Mouse (Mus musculus) kidney, adult 9 months (tissue): ENCODE results near the gene Mrpl19.
A peak's percentile ranks its signal among the peaks of the same experiment; 100 is the strongest.

ENCODE experiments used
- DNase-seq: peaks from one replicate; pipeline ENCODE4 v3.0.0; 2022

The Mrpl19 gene

DNA sequence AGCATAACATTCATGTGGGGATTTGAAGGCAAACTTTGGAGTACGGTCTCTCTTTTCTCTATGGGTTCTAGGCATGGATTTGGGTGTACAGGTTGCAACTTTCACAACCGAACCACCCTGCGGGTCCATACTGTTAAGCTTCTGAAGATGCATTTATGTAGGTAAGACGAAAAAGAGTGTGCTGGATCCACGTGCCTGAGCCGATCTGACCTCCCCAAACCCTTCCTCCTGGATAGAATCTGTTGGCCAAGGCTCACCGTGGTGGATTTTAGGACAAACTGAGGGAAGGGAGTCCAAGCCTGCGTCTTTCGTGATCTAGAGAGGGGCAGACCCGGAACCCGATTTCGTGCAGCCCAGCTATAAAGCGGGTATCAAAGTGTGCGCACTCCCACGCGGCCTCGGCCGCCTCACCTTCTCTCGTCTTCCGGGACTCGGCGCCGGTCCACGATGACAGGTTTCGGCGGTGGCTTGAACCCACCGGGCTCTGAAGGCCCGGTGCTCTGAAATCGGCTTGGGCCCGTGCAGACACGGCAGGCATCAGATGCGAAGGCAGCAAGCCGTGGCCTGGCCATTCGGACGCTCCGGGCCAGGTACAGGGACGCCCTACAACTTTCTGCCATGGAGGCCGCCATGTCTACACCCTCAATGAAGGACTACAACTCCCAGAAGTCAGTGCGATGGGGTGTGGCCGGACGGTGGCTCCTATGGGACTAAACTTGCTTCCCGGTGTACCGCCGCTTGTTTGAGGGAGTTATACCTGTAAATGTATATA, at the start of gene Mrpl19:
TSS of gene Mrpl19 (minus strand) at position 663 of the 772 bp plus-strand sequence.
- peak; percentile 96 for DNase-seq

DNA sequence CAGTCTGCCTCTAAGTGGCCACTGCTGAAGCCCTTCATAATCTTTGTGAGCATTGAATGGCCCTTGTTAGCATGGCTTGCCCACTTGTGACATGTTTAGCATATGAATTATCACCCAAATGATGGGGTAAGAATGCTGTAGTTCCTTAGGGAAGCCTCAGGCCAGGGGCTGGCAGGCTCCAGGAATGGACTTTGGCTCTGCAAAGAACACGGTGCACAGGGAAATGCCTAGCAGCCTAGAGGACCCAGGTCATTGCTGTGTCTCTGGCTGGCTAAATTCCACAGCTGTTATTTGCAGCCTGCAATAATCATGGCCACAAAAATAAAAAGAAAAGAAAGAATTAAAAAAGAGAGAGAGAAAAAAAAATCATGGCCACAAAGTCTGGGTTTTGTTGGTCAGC, 46.6 kb upstream of the Mrpl19 start:
- DNase-seq, result peak; percentile 87

GRCm38 (mm10) chr6:81990049-81990810, 24.5 kb upstream of the Mrpl19 start:
- DNase-seq, result no peak

- no peak for DNase-seq
Measured at GRCm38 (mm10) chr6:81988341-81988740, 22.6 kb upstream of the Mrpl19 start.

DNA sequence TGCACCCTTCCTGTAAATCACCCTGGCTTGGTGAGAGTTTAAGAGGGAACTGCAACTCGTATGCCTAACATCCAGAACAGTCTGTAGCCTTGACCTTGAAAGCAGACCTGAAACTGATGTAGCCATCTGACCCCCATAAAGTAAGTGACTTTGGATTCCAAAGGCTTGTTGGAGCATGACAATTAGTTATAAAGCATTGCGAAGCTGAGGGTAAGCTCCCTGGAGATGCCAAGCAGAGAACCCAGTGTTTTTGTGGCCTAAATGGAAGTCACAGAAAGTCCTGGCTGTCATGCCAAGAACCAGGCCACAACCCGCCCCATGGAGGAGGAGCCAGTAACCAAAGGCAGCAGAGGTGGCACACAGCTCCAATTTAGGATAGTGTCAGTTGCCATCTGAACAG, 21.8 kb upstream of the Mrpl19 start:
- DNase-seq, result peak; percentile 90

- DNase-seq, result peak; percentile 92
Measured at GRCm38 (mm10) chr6:81987010-81987409, 21.3 kb upstream of the Mrpl19 start.

GRCm38 (mm10) chr6:81986599-81986998, 20.8 kb upstream of the Mrpl19 start:
- DNase-seq, result peak; percentile 89

- no peak for DNase-seq
Measured at GRCm38 (mm10) chr6:81986171-81986570, 20.4 kb upstream of the Mrpl19 start.

GRCm38 (mm10) chr6:81979286-81979685, 13.5 kb upstream of the Mrpl19 start:
- DNase-seq, result no peak

GRCm38 (mm10) chr6:81975971-81976621, 10.3 kb upstream of the Mrpl19 start:
- peak; percentile 84 for DNase-seq

DNA sequence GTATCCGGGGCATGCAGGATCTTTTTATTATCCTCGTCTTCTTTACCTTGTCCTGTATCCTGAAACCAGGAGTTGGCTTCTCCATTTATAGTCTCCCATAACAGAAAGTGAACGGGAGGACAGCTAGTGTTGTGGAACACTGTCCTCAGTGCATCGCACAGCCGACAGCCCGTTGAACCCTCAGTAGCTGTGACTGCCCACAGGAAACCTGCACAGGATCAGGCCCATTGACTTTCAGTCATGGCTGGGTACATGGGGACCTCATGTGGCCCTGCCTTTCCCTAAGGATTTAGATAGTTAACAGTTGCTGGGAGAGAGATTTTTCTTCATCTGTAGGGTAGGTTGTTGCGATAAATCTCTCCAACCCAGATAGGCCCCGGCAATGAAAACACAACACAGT, 6.8 kb upstream of the Mrpl19 start:
- DNase-seq, result no peak

DNA sequence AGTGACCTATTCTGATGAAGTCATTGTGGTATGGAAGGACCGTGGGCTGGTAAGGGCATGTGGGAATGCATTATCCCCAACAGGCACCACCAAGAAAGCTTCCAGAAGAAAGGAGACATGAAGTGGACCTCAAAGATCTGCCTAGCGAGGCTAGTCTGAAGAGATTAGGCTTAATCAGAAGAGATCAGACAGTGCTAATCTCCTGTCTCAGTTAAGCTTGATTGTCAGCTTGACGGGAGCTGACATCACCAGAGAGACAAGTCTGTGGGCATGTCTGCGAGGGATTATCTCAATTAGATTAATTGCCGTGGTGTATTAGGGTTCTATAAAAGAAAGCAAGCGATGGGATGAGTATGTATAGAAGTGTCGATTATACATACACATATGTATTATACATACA, 5.4 kb upstream of the Mrpl19 start:
- DNase-seq, result no peak

GRCm38 (mm10) chr6:81966068-81966544, 348 bp upstream of the Mrpl19 start:
- DNase-seq, result no peak

DNA sequence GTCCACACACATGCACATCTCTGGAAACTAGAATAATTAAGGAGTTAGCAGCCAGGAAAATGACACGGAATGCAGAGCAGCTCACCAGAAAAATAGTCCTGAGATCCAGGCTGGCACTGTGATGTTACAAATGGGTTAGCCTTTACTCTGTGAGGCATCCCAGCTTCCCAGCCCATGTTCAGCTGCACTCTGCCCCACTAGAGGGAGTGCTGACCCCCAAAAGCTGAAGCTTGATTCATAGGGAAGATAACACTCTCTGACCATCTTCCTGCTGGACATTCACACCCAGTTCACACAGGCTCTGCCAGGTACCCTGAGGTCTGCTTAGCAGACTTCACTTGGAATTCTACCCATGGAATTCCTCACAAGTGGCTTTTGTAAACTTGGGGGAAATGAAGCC, 5.5 kb downstream of the Mrpl19 start:
- no peak for DNase-seq

GRCm38 (mm10) chr6:81959866-81960265, 5.9 kb downstream of the Mrpl19 start:
- no peak for DNase-seq

- no peak for DNase-seq
Measured at GRCm38 (mm10) chr6:81957992-81958391, 7.8 kb downstream of the Mrpl19 start.

- DNase-seq, result peak; percentile 15
Measured at GRCm38 (mm10) chr6:81956399-81956798, 9.4 kb downstream of the Mrpl19 start.

- no peak for DNase-seq
Measured at GRCm38 (mm10) chr6:81955133-81955532, 10.6 kb downstream of the Mrpl19 start.

- DNase-seq, result no peak
Measured at GRCm38 (mm10) chr6:81946906-81947305, 18.9 kb downstream of the Mrpl19 start.

DNA sequence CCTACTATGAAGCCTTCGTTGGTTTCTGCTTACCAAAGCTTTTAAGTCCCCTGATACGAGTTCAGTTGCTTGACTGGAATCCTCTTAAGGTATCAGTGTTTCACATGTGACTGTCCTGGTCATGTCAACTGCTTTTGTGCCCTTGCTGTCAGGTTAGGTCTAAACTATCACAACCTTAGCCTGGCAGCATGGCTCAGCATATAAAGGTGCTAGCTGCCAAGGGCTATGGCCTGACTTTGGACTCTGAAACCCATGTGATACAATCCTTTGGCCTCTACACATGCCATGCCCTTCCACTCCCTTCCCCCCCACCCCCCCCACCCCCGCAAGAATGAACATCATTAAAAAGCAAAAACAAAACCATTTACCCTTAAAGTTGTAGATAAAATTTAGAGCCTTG, 21.3 kb downstream of the Mrpl19 start:
- DNase-seq, result peak; percentile 24

- DNase-seq, result no peak
Measured at GRCm38 (mm10) chr6:81943281-81943680, 22.5 kb downstream of the Mrpl19 start.

GRCm38 (mm10) chr6:81941718-81942117, 24.0 kb downstream of the Mrpl19 start:
- DNase-seq, result no peak

DNA sequence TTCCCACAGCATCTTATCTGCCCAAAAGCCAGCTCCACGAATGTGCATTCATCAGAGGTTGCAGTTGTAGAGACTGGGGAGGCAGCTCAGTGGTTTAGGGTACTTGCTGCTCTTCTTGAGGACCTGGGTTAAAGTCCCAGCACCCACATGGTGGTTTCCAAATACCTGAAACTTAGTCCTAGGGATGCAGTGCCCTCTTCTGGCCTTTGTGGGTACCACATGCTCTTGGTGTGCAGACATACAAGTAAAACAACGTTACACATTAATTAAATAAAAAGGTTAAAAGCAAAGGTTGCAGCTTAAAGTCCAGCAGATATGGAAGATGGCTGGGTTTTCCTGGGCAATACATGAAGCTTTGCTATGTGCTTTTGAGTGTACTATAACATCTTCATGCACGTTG, 32.5 kb downstream of the Mrpl19 start:
- DNase-seq, result peak; percentile 12

- DNase-seq, result no peak
Measured at GRCm38 (mm10) chr6:81929402-81929801, 36.4 kb downstream of the Mrpl19 start.
